34 mouse cellular contexts compared by ENCODE assay signal in genomic region chr15:69483096-69483495, GRCm38 (mm10).
"Had no signal": no experiment of that assay in that cellular context is flagged by ENCODE, and none has a peak within 500 bp of the region (broad histone marks: within the 10 kb centered on the region; RNA-seq: fewer than 3 reads in every experiment).

No protein-coding gene starts in this region.

- ATAC-seq: hindbrain, embryonic 16.5 days; hindbrain, postnatal 0 days; inflammation-experienced regulatory T-cells, adult 6 months; intestine, embryonic 15.5 days; intestine, embryonic 16.5 days; intestine, postnatal 0 days had no signal

- H3K27ac ChIP-seq: heart, embryonic 13.5 days; heart, embryonic 15.5 days; hindbrain, embryonic 10.5 days; hindbrain, embryonic 12.5 days; hindbrain, embryonic 13.5 days; hindbrain, embryonic 14.5 days; hindbrain, embryonic 15.5 days; hindbrain, postnatal 0 days; intestine, embryonic 15.5 days; kidney, embryonic 15.5 days; kidney, postnatal 0 days; layer of hippocampus, adult 2 months; left cerebral cortex, adult 2 months had no signal

- H3K4me1 ChIP-seq: heart, embryonic 12.5 days; heart, embryonic 13.5 days; heart, embryonic 15.5 days; hindbrain, embryonic 10.5 days; hindbrain, embryonic 12.5 days; hindbrain, embryonic 13.5 days; hindbrain, embryonic 15.5 days; intestine, embryonic 15.5 days; kidney, embryonic 15.5 days had no signal

- H3K4me3 ChIP-seq: heart, embryonic 12.5 days; heart, embryonic 13.5 days; heart, embryonic 15.5 days; hindbrain, embryonic 10.5 days; hindbrain, embryonic 12.5 days; hindbrain, embryonic 13.5 days; hindbrain, embryonic 15.5 days; intestine, embryonic 15.5 days; kidney, embryonic 15.5 days; layer of hippocampus, adult 2 months; left cerebral cortex, adult 2 months had no signal

- H3K36me3 ChIP-seq: heart, embryonic 12.5 days; heart, embryonic 13.5 days; heart, embryonic 15.5 days; hindbrain, embryonic 10.5 days; hindbrain, embryonic 12.5 days; hindbrain, embryonic 13.5 days; hindbrain, embryonic 15.5 days; intestine, embryonic 15.5 days; kidney, embryonic 15.5 days had no signal

- H3K27me3 ChIP-seq: heart, embryonic 12.5 days; heart, embryonic 13.5 days; heart, embryonic 15.5 days; hindbrain, embryonic 12.5 days; hindbrain, embryonic 13.5 days; hindbrain, embryonic 15.5 days; intestine, embryonic 15.5 days; kidney, embryonic 15.5 days had no signal

- DNase-seq: heart, postnatal 10 days; heart, postnatal 14 days; heart, postnatal 36 days; heart, postnatal 4 days; kidney, adult 11 months; kidney, adult 18-20 months; kidney, adult 2 months; kidney, adult 8-10 months; kidney, adult 9 months; kidney, postnatal 10 days; kidney, postnatal 14 days; kidney, postnatal 25 days; kidney, postnatal 36 days; kidney, postnatal 4 days; layer of hippocampus, adult 9-11 months; layer of hippocampus, postnatal 36 days had no signal
